Mouse (Mus musculus): ENCODE data around the gene Ces1a.
A peak's percentile ranks its signal among the peaks of the same experiment; 100 is the strongest.

Ces1a gene

GRCm38 (mm10) chr8:92996840-92997239 lies 51.2 kb downstream of the Ces1a start:
- DNase-seq (ENCODE audit: low spot score) = no peak

GRCm38 (mm10) chr8:92984376-92984775 lies 63.6 kb downstream of the Ces1a start:
- DNase-seq (ENCODE audit: low spot score) = peak; percentile 33

- DNase-seq (ENCODE audit: low spot score) = no peak
Measured at GRCm38 (mm10) chr8:92982491-92982890, 65.5 kb downstream of the Ces1a start.

- no peak for DNase-seq (ENCODE audit: low spot score)
Measured at GRCm38 (mm10) chr8:92976656-92977055, 71.3 kb downstream of the Ces1a start.

GRCm38 (mm10) chr8:92972949-92973348 lies 75.0 kb downstream of the Ces1a start:
- DNase-seq (ENCODE audit: low spot score) = peak; percentile 83
